Mouse (Mus musculus) kidney, embryonic 16.5 days (tissue): ENCODE data around the gene Med26. TPM values are rescaled to one million over a fixed set of nuclear protein-coding genes. Genes with fewer than 3 reads are reported as not detected.

Experiments used
- ATAC-seq: fragments of 200-750 bp; cut with Nextera tagmentation; 2 replicates; pipeline ENCODE4 v1.8.0; 2017; ENCODE audit warnings: moderate TSS enrichment; ENCODE audit not compliant: low FRiP score, low TSS enrichment
- H3K27ac ChIP-seq: fragments of 300-500 bp; sonication (generic); 2 replicates; pipeline ENCODE4 v1.5.1; 2014; ENCODE audit warnings: low read length
- H3K27me3 ChIP-seq: fragments of 300-500 bp; sonication (generic); 2 replicates; pipeline ENCODE4 v1.6.1; 2014; ENCODE audit warnings: low read length, control low read depth, mixed read lengths; ENCODE audit not compliant: insufficient read depth
- H3K36me3 ChIP-seq: fragments of 300-500 bp; sonication (generic); 2 replicates; pipeline ENCODE4 v1.6.1; 2014; ENCODE audit warnings: low read length, control low read depth, mixed read lengths; ENCODE audit not compliant: insufficient read depth
- H3K4me1 ChIP-seq: fragments of 300-500 bp; sonication (generic); 2 replicates; pipeline ENCODE4 v1.6.1; 2014; ENCODE audit warnings: low read length, control low read depth, mixed read lengths; ENCODE audit not compliant: insufficient read depth
- H3K4me2 ChIP-seq: fragments of 300-500 bp; sonication (generic); replicated peaks from 2 replicates; pipeline ENCODE4 v1.6.1; 2014; ENCODE audit warnings: low read depth, low read length
- H3K4me3 ChIP-seq: fragments of 300-500 bp; sonication (generic); 2 replicates; pipeline ENCODE4 v1.5.1; 2014; ENCODE audit warnings: mild to moderate bottlenecking, low read length
- H3K9ac ChIP-seq: fragments of 300-500 bp; sonication (generic); replicated peaks from 2 replicates; pipeline ENCODE4 v1.6.1; 2014; ENCODE audit warnings: low read length
- H3K9me3 ChIP-seq: fragments of 300-500 bp; sonication (generic); 2 replicates; pipeline ENCODE4 v1.6.1; 2016; ENCODE audit warnings: low read length, control low read depth
- WGBS: fragments of 180-500 bp; shearing (Covaris S2); extraction: QIAGEN DNeasy Blood & Tissue Kit; methylation state at CpG from one replicate; pipeline ENCODE4 v1.1.7; 2014; 5-methylcytosine and 5-hydroxymethylcytosine counted together
- polyA plus RNA-seq: library from polyadenylated mRNA; unstranded; fragments of >200 nt; fragmentation: Nextera tagmentation; extraction: Ambion mirVana; gene quantifications from 2 replicates; pipeline ENCODE4 v1.2.1, GENCODE M21; 2015

The Med26 gene
- polyA plus RNA-seq, 1 experiment from 2014 or later, result 18.9 TPM

DNA sequence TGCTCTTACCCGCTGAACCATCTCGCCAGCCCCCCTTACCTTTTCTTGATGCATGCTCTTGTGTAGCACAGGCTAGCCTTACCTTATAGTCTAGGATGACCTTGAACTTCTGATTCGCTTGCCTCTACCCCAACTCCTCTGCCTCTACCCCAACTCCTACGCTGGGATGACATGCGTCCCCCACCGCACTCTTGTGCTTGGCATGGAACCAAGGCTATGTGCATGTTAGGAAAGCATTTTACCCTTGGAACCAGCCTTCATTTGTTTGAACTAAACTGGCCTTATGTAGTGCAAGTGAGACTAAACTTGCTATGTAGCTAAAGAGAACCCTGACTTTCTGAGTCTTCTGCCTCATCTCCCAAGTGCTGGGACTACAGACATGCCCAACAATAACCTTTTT lies 27.8 kb upstream of the Med26 start:
- Histone ChIP-seq H3K9me3 (no peaks in the 10 kb centered on the region), H3K9ac (no peak overlapping the region), H3K4me3 (no peak overlapping the region), H3K27ac (no peak overlapping the region), H3K27me3 (no peaks in the 10 kb centered on the region), H3K4me1 (peaks cover 16% of the 10 kb centered on the region), H3K36me3 (no peaks in the 10 kb centered on the region), H3K4me2 (no peak overlapping the region)
- 93% methylated on average over 6 of the region's 6 CpGs for WGBS
- no peak for ATAC-seq

DNA sequence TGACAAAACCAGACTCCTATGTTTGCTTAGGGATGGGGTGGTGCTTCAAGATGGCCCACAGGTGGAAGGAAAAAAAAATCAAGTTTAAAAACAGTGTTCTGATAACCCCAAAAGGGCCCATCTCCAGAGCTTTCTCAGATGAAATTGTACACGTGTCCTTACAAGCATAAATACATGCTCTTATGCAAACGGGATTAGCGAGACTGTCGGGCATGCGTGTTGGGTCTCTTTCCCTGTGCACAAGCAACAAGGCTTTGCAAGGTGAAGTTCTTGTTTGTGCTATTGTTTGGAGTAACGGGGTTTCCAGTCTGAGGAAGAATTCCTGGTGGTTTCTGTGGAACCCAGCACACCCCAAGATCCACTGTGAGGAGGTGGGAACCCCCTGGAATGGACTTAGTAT lies 25.4 kb upstream of the Med26 start:
- no peak overlapping the region for H3K4me2 ChIP-seq
- no peak overlapping the region for H3K9ac ChIP-seq
- H3K27me3 ChIP-seq, result no peaks in the 10 kb centered on the region
- H3K4me3 ChIP-seq, result no peak overlapping the region
- WGBS, result 84% methylated on average over 6 of the region's 6 CpGs
- no peaks in the 10 kb centered on the region for H3K9me3 ChIP-seq
- ATAC-seq, result no peak
- peaks cover 27% of the 10 kb centered on the region for H3K4me1 ChIP-seq
- H3K27ac ChIP-seq, result no peak overlapping the region
- H3K36me3 ChIP-seq, result peaks cover 10% of the 10 kb centered on the region

DNA sequence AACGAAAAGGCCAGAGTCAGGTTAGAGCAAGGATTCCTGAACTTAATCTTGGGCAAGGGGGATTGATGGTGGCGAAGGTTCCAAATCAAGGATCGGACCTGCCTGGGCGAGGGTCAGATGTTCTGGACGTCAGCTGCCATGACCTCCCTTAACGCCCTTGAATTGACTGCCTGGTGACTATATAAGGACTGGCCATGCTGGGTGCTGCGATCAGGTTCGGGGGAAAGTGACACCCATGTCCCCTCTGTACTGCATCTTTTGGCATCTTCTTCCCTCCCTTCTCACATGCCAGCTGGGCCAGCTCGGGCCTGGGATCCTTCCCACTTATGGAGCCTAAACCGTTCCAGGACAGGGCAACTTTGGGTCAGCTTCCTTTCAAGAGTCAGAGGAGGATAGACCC lies 24.4 kb upstream of the Med26 start:
- H3K4me2 ChIP-seq, result peak overlapping the region; percentile 87
- peak overlapping the region; percentile 72 for H3K4me3 ChIP-seq
- WGBS, result 5% methylated on average over 10 of the region's 10 CpGs
- H3K9me3 ChIP-seq, result no peaks in the 10 kb centered on the region
- no peak for ATAC-seq
- peaks cover 27% of the 10 kb centered on the region for H3K4me1 ChIP-seq
- H3K36me3 ChIP-seq, result peaks cover 19% of the 10 kb centered on the region
- peak overlapping the region; percentile 77 for H3K9ac ChIP-seq
- peak overlapping the region; percentile 97 for H3K27ac ChIP-seq
- H3K27me3 ChIP-seq, result no peaks in the 10 kb centered on the region

DNA sequence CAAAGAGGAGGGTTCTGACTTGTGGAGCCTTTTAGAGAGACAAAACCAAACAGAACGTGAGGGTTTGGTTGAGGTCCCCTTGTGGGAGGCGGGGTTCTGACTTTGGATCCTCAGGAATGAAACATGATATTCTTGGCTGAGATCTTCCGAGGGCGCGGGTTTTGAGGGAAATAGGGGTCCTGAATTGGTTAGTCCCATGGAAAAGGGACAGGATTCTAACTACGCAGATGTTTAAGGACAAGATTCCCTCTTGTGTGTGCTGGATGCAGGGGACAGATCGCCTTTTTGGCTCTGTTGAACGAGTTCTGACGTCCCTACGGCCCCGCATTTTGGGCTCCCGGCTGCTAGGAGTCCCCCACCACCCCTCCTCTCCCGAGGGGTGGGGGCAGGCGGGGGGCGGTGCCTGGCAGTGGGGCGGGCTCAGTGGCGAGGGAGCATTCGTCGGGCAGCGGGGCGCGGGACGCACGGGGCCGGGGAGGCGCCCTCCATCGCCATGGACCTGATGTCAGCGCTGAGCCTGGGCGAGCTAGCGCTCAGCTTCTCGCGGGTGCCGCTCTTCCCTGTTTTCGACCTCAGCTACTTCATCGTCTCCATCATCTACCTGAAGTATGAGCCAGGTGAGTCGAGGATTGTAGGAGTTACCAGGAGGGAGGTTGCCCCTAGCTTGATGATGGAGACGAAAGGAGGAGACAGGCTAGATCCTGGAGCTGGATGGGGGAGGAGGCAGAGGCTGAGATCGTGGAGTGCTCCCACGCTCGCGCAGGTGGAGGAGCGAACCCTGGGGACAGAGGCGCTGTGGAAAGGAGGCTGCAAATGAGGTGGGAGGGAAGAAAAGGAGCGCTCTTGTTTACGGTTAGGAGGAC lies 23.8 kb upstream of the Med26 start, which contains the start of gene Tmem38a:
Tmem38a (plus strand) TSS at position 445 of the 863 bp plus-strand sequence.
- no peaks in the 10 kb centered on the region for H3K9me3 ChIP-seq
- H3K9ac ChIP-seq, result peak within 1 kb of the TSS; percentile 82
- WGBS, result under 1% methylated on average over 44 of the region's 45 CpGs
- peak; percentile 29; the same call in 1 of the 2 replicates for ATAC-seq
- H3K36me3 ChIP-seq, result peaks cover 26% of the 10 kb centered on the region
- H3K4me1 ChIP-seq, result peaks cover 27% of the 10 kb centered on the region
- peak within 1 kb of the TSS; percentile 87 for H3K4me2 ChIP-seq
- peak within 1 kb of the TSS; percentile 97 for H3K27ac ChIP-seq
- peak within 1 kb of the TSS; percentile 72 for H3K4me3 ChIP-seq
- no peaks in the 10 kb centered on the region for H3K27me3 ChIP-seq

DNA sequence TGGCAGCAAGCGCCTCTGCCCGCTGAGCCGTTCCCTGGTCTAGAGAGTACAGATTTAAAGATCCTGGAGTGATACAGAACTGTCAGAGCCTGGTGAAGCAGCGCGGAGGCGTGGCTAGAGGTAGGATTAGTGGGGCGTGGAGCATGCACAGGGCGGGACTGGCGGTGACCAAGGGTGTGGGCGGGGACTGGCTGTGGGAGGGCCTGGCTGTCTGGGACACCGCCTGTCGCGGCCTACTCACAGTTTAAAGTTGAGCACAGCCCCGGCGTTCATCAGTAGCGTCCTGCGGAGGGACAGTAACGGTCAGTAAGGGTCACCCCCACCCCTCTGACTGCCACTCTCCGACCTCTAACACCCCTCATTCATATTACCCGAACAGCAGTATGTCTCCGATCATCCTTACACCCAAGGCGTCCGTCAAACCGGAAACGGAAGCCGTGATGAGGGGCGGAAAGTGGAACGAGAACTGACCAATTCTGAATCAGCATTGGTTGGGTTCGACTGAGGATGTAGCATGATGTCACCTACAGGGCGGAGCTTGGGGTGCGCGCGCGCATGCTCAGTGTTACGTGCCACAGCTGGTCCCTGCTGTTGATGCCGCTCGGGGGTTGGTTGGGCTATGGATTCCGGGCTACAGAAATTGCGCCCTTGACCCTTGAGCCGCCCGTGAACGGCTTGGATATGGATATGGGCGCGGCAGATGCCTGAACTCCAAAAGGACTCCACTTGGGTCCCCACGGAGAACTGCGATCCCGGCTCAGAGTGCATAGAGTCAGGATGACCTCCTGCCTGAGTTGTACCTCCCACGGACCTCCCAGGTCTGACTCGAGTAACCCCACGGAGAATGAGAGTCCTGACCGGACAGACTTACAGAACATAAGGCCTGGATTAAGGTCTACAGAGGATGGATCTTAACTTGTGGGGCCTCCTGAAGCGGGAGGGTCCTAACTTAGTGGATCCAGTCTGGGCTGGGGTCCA lies 22.9 kb upstream of the Med26 start, which contains the start of gene Smim7:
Smim7 (minus strand) TSS at position 456 of the 978 bp plus-strand sequence.
- H3K4me3 ChIP-seq, result peak within 1 kb of the TSS; percentile 72
- under 1% methylated on average over 51 of the region's 52 CpGs for WGBS
- peaks cover 27% of the 10 kb centered on the region for H3K4me1 ChIP-seq
- H3K4me2 ChIP-seq, result peak within 1 kb of the TSS; percentile 87
- peak within 1 kb of the TSS; percentile 97 for H3K27ac ChIP-seq
- H3K9me3 ChIP-seq, result no peaks in the 10 kb centered on the region
- H3K36me3 ChIP-seq, result peaks cover 34% of the 10 kb centered on the region
- no peaks in the 10 kb centered on the region for H3K27me3 ChIP-seq
- peak within 1 kb of the TSS; percentile 82 for H3K9ac ChIP-seq
- ATAC-seq, result peak; percentile 98

DNA sequence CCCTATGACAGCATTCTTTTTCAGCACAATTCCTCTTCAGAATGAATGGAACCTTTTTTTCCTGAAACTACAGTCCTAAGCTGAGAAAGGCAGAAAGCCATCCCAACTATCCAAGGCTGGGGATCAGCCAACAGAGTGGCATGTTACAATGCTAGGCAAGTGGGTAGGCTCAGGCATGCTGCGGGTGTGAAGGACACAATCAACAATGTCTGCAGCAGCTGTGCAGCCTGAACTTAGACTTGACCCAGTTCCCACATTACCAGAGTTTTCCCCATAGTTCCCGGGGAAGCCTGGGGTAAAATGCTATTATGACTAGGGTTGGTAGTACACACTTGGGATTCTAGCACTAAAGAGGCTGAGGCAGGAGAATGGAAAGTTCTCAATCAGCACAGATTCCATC lies 17.9 kb upstream of the Med26 start:
- H3K36me3 ChIP-seq, result peaks cover 63% of the 10 kb centered on the region
- no peak for ATAC-seq
- peaks cover 12% of the 10 kb centered on the region for H3K4me1 ChIP-seq
- WGBS, result 96% methylated on average over 2 of the region's 2 CpGs
- H3K9me3 ChIP-seq, result no peaks in the 10 kb centered on the region
- H3K27me3 ChIP-seq, result no peaks in the 10 kb centered on the region
- H3K4me3 ChIP-seq, result no peak overlapping the region
- H3K4me2 ChIP-seq, result no peak overlapping the region
- no peak overlapping the region for H3K27ac ChIP-seq
- no peak overlapping the region for H3K9ac ChIP-seq

DNA sequence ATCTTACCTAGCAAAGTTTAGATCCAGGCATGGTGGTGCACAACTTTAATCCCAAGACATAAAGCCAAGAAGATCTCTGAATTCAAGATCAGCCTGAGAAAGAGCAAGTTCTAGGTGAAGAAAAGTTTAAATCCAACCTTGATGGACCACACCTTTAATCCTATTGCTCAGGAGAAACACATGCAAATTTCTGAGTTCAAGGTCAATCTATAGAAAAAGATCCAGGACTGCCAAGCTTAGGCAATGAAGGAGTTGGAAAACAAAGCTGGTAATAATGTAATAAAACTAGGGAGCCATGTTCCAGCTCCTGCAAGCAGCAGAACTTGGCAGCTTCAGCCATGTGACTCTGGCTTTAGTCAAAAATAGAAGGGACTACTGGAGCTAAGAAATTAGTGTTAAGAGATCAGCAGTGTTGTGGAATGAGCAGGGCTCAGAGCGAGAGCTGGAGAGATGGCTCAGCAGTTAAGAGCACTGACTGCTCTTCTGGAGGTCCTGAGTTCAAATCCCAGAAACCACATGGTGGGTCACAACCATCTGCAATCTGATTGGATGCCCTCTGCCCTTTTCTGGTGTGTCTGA lies 13.1 kb upstream of the Med26 start:
- ATAC-seq, result no peak
- 97% methylated on average over 1 of the region's 1 CpGs for WGBS
- no peaks in the 10 kb centered on the region for H3K4me1 ChIP-seq
- H3K4me2 ChIP-seq, result no peak overlapping the region
- H3K9ac ChIP-seq, result no peak overlapping the region
- no peaks in the 10 kb centered on the region for H3K9me3 ChIP-seq
- no peak overlapping the region for H3K4me3 ChIP-seq
- H3K36me3 ChIP-seq, result peaks cover 52% of the 10 kb centered on the region
- H3K27me3 ChIP-seq, result no peaks in the 10 kb centered on the region
- no peak overlapping the region for H3K27ac ChIP-seq

DNA sequence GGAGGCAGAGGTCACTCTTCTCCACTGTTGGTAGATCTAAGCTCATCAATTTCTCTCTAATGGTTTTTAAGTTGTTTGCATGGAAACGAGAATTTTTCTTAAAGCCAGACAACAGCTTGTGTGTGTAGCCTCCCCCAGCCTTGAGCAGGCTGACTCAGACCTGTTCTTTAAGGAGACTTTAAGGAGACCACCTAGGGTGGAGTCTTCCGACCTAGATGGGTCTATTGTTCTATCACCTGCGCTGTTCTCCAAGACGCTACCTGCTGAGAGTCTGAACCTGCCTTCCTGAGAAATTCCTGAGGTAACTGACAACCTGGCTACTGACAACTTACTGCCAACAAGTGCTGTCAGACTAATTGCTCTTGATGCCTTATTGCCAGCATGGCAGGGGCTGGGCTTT lies 7.7 kb upstream of the Med26 start:
- no peak overlapping the region for H3K9ac ChIP-seq
- ATAC-seq, result no peak
- H3K36me3 ChIP-seq, result peaks cover 26% of the 10 kb centered on the region
- no peaks in the 10 kb centered on the region for H3K27me3 ChIP-seq
- H3K9me3 ChIP-seq, result no peaks in the 10 kb centered on the region
- no peak overlapping the region for H3K27ac ChIP-seq
- WGBS, result 60% methylated on average over 4 of the region's 4 CpGs
- H3K4me2 ChIP-seq, result no peak overlapping the region
- H3K4me3 ChIP-seq, result no peak overlapping the region
- no peaks in the 10 kb centered on the region for H3K4me1 ChIP-seq

DNA sequence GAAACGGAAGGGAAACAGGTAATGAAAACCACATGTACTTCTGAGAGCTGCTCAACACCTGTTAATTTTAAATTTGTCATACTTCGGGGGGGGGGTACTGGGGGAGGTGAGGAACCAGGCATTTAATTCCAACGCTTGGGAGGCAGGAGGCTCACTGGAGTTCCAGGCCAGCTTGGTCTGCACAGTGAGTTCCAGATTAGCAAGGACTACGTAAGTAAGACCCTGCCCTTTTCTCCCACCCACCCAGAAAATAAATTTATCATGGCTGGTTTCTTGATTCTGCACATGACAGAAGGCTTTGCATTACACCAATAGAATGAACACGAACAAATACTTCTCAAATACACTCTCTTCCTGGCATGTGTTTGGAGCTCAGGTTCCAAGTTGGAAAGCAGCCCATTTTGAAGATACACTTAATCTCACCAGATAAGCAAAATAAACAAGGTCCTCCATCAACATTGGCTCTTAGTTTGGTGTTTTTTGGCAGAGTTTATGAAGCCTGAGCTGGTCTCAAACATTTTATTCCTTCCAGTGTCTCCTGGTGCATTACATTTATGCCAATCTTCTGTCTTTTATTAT lies 1.3 kb upstream of the Med26 start:
- 10% methylated on average over 5 of the region's 5 CpGs for WGBS
- peaks cover 5% of the 10 kb centered on the region; the same call in 1 of the 2 replicates for H3K36me3 ChIP-seq
- H3K4me1 ChIP-seq, result peaks cover 23% of the 10 kb centered on the region
- peak overlapping the region; percentile 97; the same call in 1 of the 2 replicates for H3K27ac ChIP-seq
- H3K27me3 ChIP-seq, result no peaks in the 10 kb centered on the region
- peak overlapping the region; percentile 92 for H3K4me2 ChIP-seq
- peak overlapping the region; percentile 84 for H3K9ac ChIP-seq
- no peak for ATAC-seq
- H3K9me3 ChIP-seq, result no peaks in the 10 kb centered on the region
- peak overlapping the region; percentile 98 for H3K4me3 ChIP-seq
